ENCODE assay signal across 17 mouse cellular contexts in the genomic region with DNA sequence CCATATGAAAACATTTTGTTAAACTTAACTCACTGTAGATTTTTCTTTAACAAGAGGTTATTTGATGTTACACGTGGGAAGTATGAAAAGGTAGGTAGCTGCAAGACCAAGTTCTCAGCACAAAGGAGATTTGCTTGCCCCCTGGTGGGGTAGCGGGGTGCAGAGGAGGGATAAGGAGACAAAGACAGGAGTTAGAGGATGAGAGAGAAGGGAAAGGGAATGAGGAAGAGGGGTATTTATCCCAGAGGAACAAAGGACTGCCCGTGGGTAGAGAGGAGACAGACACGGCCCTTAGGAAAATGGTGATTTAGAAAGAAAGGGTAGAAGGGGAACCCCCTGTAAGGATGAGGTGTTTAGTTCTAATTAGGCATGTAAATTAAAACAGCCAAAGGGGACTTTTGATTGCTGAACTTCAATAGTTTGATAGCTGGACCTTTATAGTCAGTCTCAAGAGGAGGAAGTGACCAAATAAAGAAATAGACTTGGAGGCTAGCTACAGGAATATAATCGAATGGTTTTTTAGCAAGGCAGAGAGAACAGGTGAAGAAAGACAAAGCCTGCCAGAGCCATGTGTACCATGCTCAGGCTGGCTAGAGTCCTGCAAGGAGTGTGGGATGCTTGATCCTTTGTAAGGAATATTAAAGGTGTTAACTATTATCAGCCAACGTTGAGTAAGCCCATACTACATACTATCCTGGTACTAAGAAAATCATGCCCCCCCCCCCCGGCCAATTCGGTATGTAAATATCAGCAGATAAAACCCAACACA. TPM values are rescaled to one million over a fixed set of nuclear protein-coding genes. Genes with fewer than 3 reads are reported as not detected.
DNase-seq lines count a peak whose midpoint lies in the region; ATAC-seq lines count a peak whose summit lies in the region.
"Had no signal": no experiment of that assay in that cellular context is flagged by ENCODE, and none has a peak within 500 bp of the region (broad histone marks: within the 10 kb centered on the region; RNA-seq: fewer than 3 reads in every experiment).

No protein-coding gene starts in this region.

- no peak overlapping the region for H3K27ac ChIP-seq in liver, embryonic 11.5 days (ENCODE audit: low read depth, low read length)
- H3K27ac ChIP-seq in hindbrain, embryonic 13.5 days, result no peak overlapping the region
- H3K27ac ChIP-seq in midbrain, embryonic 14.5 days (replicated peaks; ENCODE audit: low read depth, low read length), result peak overlapping the region; percentile 58
- H3K27ac ChIP-seq: kidney, postnatal 0 days; limb, embryonic 12.5 days; macrophage had no signal

- ATAC-seq in liver, embryonic 11.5 days (replicated peaks; ENCODE audit: low FRiP score), result 0 out of 2 replicates have a peak, but pooled peaks have one; percentile 23
- peak; percentile 64; the same call in 1 of the 2 replicates for ATAC-seq in hindbrain, embryonic 13.5 days (ENCODE audit: low FRiP score)
- no peak; the same call in 1 of the 2 replicates for ATAC-seq in midbrain, embryonic 14.5 days (ENCODE audit: low FRiP score, low TSS enrichment)
- no peak for ATAC-seq in CD4-positive, CD25-positive, alpha-beta regulatory T cell, adult 4 months
- ATAC-seq in erythroid progenitor cell, adult 5-6 weeks (replicated peaks; ENCODE audit: low FRiP score, poor library complexity, severe bottlenecking), result no peak

- WGBS in liver, embryonic 11.5 days, result 26% methylated on average over 8 of the region's 8 CpGs
- 19% methylated on average over 8 of the region's 8 CpGs for WGBS in hindbrain, embryonic 13.5 days
- WGBS in midbrain, embryonic 14.5 days, result 7% methylated on average over 8 of the region's 8 CpGs

- H3K9ac ChIP-seq in liver, embryonic 11.5 days (ENCODE audit: low read depth, low read length), result no peak overlapping the region
- H3K9ac ChIP-seq in hindbrain, embryonic 13.5 days, result no peak overlapping the region
- peak overlapping the region; percentile 18; the same call in 1 of the 2 replicates for H3K9ac ChIP-seq in midbrain, embryonic 14.5 days (replicated peaks; ENCODE audit: low read length)
- H3K9ac ChIP-seq: limb, embryonic 12.5 days had no signal

- no peaks in the 10 kb centered on the region for H3K9me3 ChIP-seq in liver, embryonic 11.5 days (ENCODE audit: control insufficient read depth, low read length)
- H3K9me3 ChIP-seq in hindbrain, embryonic 13.5 days, result no peaks in the 10 kb centered on the region
- H3K9me3 ChIP-seq in midbrain, embryonic 14.5 days (ENCODE audit: control insufficient read depth, low read length), result no peaks in the 10 kb centered on the region
- H3K9me3 ChIP-seq: limb, embryonic 12.5 days had no signal

- no peak overlapping the region for H3K4me2 ChIP-seq in liver, embryonic 11.5 days
- peak overlapping the region; percentile 38 for H3K4me2 ChIP-seq in hindbrain, embryonic 13.5 days
- H3K4me2 ChIP-seq in midbrain, embryonic 14.5 days (ENCODE audit: low read length), result peak overlapping the region; percentile 47
- H3K4me2 ChIP-seq: limb, embryonic 12.5 days had no signal

- H3K4me1 ChIP-seq in liver, embryonic 11.5 days (replicated peaks; ENCODE audit: control insufficient read depth, insufficient read depth, low read length), result no peaks in the 10 kb centered on the region
- no peaks in the 10 kb centered on the region for H3K4me1 ChIP-seq in hindbrain, embryonic 13.5 days (replicated peaks)
- H3K4me1 ChIP-seq in midbrain, embryonic 14.5 days (ENCODE audit: control insufficient read depth, insufficient read depth, low read length), result 0 out of 2 replicates have a peak, but pooled peaks cover 6% of the 10 kb centered on the region
- H3K4me1 ChIP-seq: limb, embryonic 12.5 days had no signal

- DNase-seq in liver, embryonic 11.5 days (ENCODE audit: low spot score), result no peak
- no peak for DNase-seq in liver
- DNase-seq in midbrain, embryonic 14.5 days, result peak; percentile 49
- DNase-seq in left cerebral cortex, adult 8-10 months (ENCODE audit: low spot score in 2 of 2), result no peak
- no peak for DNase-seq in frontal cortex, postnatal 14 days (ENCODE audit: low spot score in 2 of 2)
- DNase-seq: cerebellum, adult 18-20 months; heart, adult 11 months had no signal

- no peaks in the 10 kb centered on the region for H3K27me3 ChIP-seq in liver, embryonic 11.5 days (replicated peaks; ENCODE audit: control insufficient read depth, insufficient read depth, low read length)
- no peaks in the 10 kb centered on the region for H3K27me3 ChIP-seq in hindbrain, embryonic 13.5 days
- no peaks in the 10 kb centered on the region for H3K27me3 ChIP-seq in midbrain, embryonic 14.5 days (ENCODE audit: control insufficient read depth, insufficient read depth, low read length)

- H3K4me3 ChIP-seq in liver, embryonic 11.5 days (ENCODE audit: low read depth, low read length), result no peak overlapping the region
- H3K4me3 ChIP-seq in hindbrain, embryonic 13.5 days, result no peak overlapping the region
- H3K4me3 ChIP-seq in midbrain, embryonic 14.5 days (replicated peaks; ENCODE audit: low read depth, low read length), result 0 out of 2 replicates have a peak overlapping the region, but pooled peaks have one; percentile 15
- H3K4me3 ChIP-seq: limb, embryonic 12.5 days had no signal

- H3K36me3 ChIP-seq in liver, embryonic 11.5 days (ENCODE audit: control insufficient read depth, insufficient read depth, low read length), result no peaks in the 10 kb centered on the region
- no peaks in the 10 kb centered on the region for H3K36me3 ChIP-seq in hindbrain, embryonic 13.5 days
- no peaks in the 10 kb centered on the region for H3K36me3 ChIP-seq in midbrain, embryonic 14.5 days (ENCODE audit: control insufficient read depth, insufficient read depth, low read length)
- H3K36me3 ChIP-seq: limb, embryonic 12.5 days had no signal

RNA-seq across cellular contexts. Expression of gene Cyp2b19, which starts 24.2 kb away (rescaled TPM):
- polyA plus RNA-seq in liver, embryonic 11.5 days (2014; fragmentation: Nextera tagmentation; extraction: Ambion mirVana), result not detected in 2 replicates
- polyA plus RNA-seq in hindbrain, embryonic 13.5 days (2015; fragmentation: Nextera tagmentation; extraction: Ambion mirVana), result 0.40 and 0.53 TPM in 2 replicates
- 0.78 and 1.0 TPM in 2 replicates for polyA plus RNA-seq in midbrain, embryonic 14.5 days (2014; fragmentation: Nextera tagmentation; extraction: Ambion mirVana)
- total RNA-seq in left cerebral cortex, adult 8-10 months (2022), result not detected
- polyA plus RNA-seq in CD4-positive, CD25-positive, alpha-beta regulatory T cell, adult 4 months (2017; shearing (Covaris generic)), result not detected
- not detected in 2 replicates for total RNA-seq in erythroid progenitor cell, adult 5-6 weeks (2015; ENCODE audit: low replicate concordance)
- not detected in 2 replicates for total RNA-seq in erythroid progenitor cell, adult 5-6 weeks (2017; ENCODE audit: low replicate concordance)
- total RNA-seq: hematopoietic stem cell, adult 5-6 weeks; layer of hippocampus, postnatal 10 days; MEL had no signal
- polyA plus RNA-seq: embryonic facial prominence, embryonic 11.5 days; kidney, postnatal 0 days; limb, embryonic 12.5 days; macrophage had no signal

RNA-seq across cellular contexts. Expression of gene Cyp2g1, which starts 27.5 kb away (rescaled TPM):
- not detected in 2 replicates for polyA plus RNA-seq in liver, embryonic 11.5 days (2014; fragmentation: Nextera tagmentation; extraction: Ambion mirVana)
- polyA plus RNA-seq in hindbrain, embryonic 13.5 days (2015; fragmentation: Nextera tagmentation; extraction: Ambion mirVana), result not detected in 2 replicates
- 0.11 TPM in 1 of 2 replicates, not detected in the other for polyA plus RNA-seq in midbrain, embryonic 14.5 days (2014; fragmentation: Nextera tagmentation; extraction: Ambion mirVana)
- total RNA-seq in left cerebral cortex, adult 8-10 months (2022), result not detected
- not detected for polyA plus RNA-seq in CD4-positive, CD25-positive, alpha-beta regulatory T cell, adult 4 months (2017; shearing (Covaris generic))
- total RNA-seq in erythroid progenitor cell, adult 5-6 weeks (2015; ENCODE audit: low replicate concordance), result not detected in 2 replicates
- total RNA-seq in erythroid progenitor cell, adult 5-6 weeks (2017; ENCODE audit: low replicate concordance), result not detected in 2 replicates
- total RNA-seq: hematopoietic stem cell, adult 5-6 weeks; layer of hippocampus, postnatal 10 days; MEL had no signal
- polyA plus RNA-seq: embryonic facial prominence, embryonic 11.5 days; kidney, postnatal 0 days; limb, embryonic 12.5 days; macrophage had no signal

RNA-seq across cellular contexts. Expression of gene Cyp2a5, which starts 53.9 kb away (rescaled TPM):
- polyA plus RNA-seq in liver, embryonic 11.5 days (2014; fragmentation: Nextera tagmentation; extraction: Ambion mirVana), result not detected in 2 replicates
- 0.43 and 0.70 TPM in 2 replicates for polyA plus RNA-seq in hindbrain, embryonic 13.5 days (2015; fragmentation: Nextera tagmentation; extraction: Ambion mirVana)
- polyA plus RNA-seq in midbrain, embryonic 14.5 days (2014; fragmentation: Nextera tagmentation; extraction: Ambion mirVana), result 0.92 and 1.3 TPM in 2 replicates
- 1 to 10 TPM in 1 of 4 experiments, under 1 TPM in 3; 0.17 to 2.3 (median 0.51) TPM for total RNA-seq in left cerebral cortex, adult 8-10 months (2022)
- not detected for polyA plus RNA-seq in CD4-positive, CD25-positive, alpha-beta regulatory T cell, adult 4 months (2017; shearing (Covaris generic))
- not detected in 2 replicates for total RNA-seq in erythroid progenitor cell, adult 5-6 weeks (2015; ENCODE audit: low replicate concordance)
- not detected in 2 replicates for total RNA-seq in erythroid progenitor cell, adult 5-6 weeks (2017; ENCODE audit: low replicate concordance)
- total RNA-seq: hematopoietic stem cell, adult 5-6 weeks; MEL had no signal
- polyA plus RNA-seq: embryonic facial prominence, embryonic 11.5 days; kidney, postnatal 0 days; limb, embryonic 12.5 days; macrophage had no signal

Comparison
In these comparisons a context has a peak if more than half of its experiments do, and no peak if none do; other contexts are left out.
1. ATAC-seq: peak in liver, embryonic 11.5 days (single experiment) and hindbrain, embryonic 13.5 days (single experiment); none in midbrain, embryonic 14.5 days (single experiment), CD4-positive, CD25-positive, alpha-beta regulatory T cell, adult 4 months (single experiment) and erythroid progenitor cell, adult 5-6 weeks (single experiment).